Mouse (Mus musculus): Measurements from ENCODE around the gene Cacna1i.

Gene Cacna1i

DNA sequence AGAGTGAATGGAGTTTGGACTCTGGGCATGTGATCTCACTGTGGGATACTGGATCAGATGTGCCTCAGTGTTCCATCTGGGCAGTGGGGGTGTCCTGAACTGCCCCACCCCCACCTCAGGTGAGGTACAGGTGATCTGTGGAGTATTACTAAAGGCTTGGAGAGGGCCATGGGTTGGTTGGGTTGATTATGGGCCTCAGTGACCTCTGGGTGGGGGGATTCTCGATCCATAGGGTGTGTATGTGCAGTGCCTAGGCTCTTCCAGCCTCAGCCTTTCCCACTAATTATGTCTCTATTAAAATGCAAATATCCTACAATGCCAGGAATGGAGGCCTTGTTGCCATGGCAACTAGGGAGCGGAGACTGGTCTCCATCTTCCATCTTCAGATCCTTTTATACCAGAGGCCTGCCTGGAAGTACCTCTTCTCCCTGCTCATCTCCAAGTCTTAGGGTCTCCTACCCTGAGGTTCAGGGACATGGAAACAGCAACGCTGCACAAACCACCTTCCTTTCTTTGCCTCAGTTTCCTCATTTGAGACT is 15.1 kb upstream of the Cacna1i start:
- DNase-seq (ENCODE audit: low spot score in 2 of 2): no peak

DNA sequence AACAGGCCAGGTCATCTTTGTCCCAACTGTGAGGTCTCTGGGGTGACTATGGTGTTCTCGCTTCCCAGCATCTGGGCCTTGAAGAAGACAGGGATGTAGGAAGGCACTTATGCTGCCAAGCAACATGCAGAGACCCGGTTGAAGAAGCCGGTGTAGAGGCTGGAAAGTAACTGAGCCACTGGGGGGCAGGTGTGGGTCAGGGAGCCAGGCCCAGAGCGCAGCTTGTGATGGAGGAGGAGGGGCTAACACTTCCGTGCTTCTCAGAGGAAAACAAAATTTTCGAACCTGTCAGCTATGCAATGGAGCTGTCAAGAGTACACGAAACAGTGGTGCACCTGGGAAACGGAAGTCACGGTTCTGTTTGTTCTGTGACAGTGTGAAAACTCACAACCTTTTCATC is 9.9 kb upstream of the Cacna1i start:
- no peak for DNase-seq (ENCODE audit: low spot score in 2 of 2)

DNA sequence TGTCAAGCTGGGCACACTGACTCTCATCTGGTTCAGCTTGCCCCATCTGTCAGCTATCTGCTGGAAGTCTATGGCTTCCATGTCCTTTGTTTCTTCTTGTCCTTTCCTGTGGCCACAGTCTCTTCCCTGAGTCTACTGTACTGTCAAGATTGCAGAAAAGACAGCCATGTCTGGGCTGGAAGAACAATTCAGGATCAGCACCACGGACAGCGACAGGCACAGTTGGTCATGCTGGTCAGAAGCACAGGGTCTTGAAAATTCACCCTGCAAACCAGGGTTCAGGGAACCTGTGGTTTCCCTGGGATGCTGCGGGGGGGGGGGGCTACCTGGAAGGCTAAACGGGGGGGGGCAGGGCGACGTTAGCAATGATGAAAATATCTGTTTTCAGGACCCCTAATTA is 9.4 kb upstream of the Cacna1i start:
- DNase-seq (ENCODE audit: low spot score in 2 of 2): peak in 1 of 2 experiments; percentile 36

DNA sequence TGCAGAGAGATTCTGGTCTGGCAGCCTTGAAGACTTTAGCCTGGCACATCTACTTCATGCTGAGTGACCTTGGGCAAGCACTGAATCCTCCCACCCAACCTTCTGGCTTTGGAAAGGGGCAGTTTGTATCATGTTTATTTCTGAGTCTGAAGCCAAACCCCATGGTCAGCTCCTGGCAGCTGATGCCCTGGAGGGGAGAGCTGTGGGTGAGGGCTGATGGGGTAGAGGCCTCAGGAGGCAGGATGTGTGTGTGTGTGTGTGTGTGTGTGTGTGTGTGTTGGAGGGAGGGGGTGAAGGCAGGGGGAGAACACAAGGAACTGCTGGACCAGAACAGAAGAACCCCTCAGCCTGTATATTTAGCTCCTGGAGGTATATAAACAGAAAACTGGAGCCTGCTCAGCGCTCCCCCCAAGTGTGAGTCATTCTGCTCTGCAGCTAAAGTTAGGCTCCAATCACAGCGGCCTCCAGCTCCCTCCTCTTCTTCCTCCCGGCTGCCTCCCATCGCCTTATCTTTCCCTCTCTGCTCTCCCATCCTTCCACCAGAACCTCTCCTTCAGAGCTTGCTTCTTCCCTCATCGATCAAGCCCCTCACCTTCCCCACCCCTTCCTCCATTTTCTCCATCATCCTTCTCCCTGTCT is 8.8 kb upstream of the Cacna1i start:
- no peak for DNase-seq (ENCODE audit: low spot score in 2 of 2)

DNA sequence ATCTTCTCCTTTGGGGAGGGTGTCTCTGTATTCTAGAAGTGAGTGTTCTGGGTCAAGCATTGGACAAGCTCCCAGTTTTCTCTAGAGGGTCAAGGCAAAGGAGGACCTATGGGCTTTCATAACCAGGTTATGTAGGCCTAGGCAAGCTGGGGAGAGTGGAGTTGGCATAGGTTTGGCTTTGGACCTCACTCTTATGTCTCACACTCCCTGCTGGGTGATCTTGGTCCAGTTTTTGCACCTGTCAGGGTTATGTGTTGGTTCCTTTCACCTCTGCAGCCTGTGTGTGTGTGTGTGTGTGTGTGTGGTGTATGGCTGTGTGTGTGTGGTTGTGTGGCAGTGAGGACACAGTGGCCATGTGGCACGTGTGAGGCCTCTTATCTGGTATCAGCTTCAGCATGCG is 8.0 kb upstream of the Cacna1i start:
- DNase-seq (ENCODE audit: low spot score in 2 of 2): no peak

DNA sequence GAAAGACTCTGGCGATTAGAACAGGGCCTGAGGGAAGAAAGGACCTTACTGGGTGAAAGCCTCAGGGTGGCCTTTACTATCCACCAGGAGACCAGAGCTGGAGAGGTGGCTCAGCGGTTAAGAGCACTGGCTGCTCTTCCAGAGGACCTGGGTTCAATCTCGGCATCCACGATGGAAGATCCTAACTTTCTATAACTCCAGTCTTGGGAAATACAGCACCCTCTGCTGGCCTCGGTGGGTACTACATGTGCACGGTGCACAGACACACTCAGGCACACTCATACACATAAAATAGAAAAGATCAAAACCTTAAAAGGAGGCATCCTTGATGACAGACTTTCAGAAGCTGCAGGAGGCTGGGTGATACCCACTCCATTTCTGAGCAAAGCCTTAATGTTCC is 6.4 kb upstream of the Cacna1i start:
- DNase-seq (ENCODE audit: low spot score in 2 of 2): peak in 1 of 2 experiments; percentile 53

DNA sequence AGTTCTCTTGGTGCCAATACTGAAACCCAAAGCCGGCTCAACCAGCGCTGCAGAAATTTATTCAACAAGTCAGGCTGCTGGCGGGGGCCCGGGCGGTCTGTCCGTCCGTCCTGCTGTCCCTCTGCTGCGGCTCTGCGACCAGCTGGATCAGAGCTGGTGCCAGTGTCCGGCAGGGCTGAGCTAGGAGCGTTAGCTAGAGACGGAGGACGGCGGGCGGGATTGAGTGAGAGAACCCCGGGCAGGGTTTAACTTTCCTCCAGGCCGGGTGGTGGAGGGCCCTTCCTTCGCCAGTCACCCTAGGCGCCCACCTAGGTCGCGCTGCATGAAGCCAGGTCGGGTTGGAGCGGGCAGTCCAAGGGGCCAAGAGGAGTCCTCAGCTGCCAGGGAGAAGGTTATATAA is 998 bp downstream of the Cacna1i start:
- peak in 1 of 2 experiments; percentile 14 for DNase-seq (ENCODE audit: low spot score in 2 of 2)

DNA sequence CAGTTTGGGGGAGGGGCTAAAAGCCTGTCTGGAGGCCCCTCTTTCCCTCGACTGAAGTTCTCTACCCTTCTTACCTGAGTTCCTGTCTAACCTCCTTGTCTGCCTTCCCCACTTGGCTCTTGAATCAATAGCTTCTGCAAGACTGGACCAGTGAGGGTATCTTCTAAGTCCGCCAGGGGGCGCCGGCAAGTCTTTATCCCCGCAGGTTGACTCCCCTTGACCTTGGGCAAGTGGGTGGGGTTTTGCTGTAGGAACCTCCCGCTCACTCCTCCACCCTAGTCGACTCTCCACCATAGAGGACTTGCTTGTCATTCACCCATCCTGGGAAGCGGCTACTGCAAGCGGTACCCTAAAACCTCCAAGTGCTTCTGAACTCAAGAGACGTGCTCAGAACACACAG is 2.4 kb downstream of the Cacna1i start:
- DNase-seq (ENCODE audit: low spot score in 2 of 2): peak in 1 of 2 experiments; percentile 60

DNA sequence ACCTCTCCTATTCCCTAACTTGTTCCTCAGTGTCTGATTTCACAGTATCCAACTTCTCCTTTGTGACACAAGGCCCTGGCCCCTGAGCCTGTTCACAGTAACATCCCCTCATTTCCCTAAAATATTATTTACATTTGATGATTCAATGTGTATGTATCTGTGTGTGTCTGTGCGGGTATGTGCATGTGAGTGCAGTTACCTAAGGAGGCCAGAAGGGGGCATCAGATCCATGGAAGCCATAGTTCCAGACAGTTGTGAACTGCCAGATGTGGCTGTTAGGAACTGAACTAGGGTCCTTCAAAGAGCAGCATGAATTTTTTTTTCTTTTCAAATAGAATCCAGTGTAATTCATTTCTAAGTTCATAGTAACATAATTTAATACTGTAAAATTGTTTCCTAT is 10.1 kb downstream of the Cacna1i start:
- no peak for DNase-seq (ENCODE audit: low spot score in 2 of 2)

DNA sequence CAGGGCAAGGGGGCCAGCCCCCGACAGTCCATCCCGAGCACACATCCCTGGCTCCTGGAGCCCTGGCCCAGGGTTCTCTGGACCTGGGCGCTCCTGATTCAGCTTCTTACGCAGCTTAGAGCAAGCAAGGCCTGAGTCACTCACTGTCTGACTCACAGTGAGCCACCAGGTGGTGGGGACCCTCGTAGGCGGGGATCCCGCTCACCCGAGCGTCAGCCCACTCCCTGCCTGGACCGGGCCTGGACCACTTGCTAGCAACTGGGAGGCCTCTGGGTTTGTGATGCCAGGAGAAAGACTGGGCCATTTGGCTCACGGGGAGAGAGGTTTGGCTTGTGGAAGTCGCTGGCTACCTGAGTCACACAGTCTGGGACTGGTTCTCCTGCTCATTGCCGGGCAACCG is 16.7 kb downstream of the Cacna1i start:
- DNase-seq (ENCODE audit: low spot score in 2 of 2): no peak

DNA sequence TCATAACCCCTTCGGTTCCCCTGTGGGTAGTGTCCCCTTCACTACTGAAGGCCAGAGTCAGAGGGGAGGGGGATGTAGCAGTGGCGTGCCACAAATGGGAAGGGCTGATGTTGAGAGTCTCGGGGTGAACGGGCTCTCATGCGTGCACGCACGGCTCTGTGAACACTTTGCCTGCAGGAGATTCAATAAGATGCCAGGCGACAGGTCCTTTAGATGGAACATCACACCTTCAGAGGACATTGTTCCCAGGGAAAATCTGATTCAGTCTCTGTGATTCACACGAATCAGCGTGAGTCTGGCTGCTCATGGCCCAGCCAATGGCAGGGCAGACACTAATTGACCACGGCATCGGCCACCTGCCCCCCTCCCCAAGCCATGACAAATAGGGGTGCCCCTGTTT is 17.1 kb downstream of the Cacna1i start:
- DNase-seq (ENCODE audit: low spot score in 2 of 2): no peak

DNA sequence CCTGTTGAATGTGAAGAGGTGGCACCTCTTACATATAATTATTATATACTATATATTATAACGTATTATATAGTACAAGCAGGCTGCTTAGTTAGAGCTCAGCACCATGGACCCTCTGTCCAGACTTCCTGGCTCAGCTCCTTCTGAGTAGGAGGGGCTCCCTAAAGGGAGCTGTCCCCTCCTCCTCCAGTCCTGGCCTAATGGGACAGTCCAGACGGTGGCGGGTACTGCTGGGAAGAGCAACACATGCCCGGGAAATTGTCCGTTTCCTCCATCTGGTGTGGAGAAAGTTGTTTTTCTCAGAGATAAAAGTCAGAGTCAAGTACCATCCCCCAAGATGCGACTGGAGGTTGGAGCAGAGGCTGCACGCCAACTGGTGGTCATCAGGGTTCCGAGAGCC is 19.1 kb downstream of the Cacna1i start:
- no peak for DNase-seq (ENCODE audit: low spot score in 2 of 2)

DNA sequence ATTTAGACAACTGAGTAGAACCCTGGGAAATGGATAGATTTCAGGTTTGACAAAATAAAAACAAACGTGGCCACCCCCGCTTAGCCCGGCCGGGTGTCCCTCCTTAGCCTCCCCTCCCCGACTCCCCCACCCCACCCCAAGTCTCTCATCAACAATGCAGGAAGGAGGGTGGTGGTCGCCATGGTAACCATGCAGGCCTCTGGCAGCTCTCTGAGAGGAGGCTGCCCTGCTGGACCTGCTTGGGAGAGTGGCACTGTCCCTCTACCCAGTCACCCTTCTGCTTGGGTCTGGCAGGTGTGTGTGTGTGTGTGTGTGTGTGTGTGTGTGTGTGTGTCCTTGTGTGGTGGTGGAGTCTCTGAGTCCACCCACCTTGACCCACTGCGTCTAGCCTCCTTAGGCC is 27.7 kb downstream of the Cacna1i start:
- DNase-seq (ENCODE audit: low spot score in 2 of 2): peak in 1 of 2 experiments; percentile 52

DNA sequence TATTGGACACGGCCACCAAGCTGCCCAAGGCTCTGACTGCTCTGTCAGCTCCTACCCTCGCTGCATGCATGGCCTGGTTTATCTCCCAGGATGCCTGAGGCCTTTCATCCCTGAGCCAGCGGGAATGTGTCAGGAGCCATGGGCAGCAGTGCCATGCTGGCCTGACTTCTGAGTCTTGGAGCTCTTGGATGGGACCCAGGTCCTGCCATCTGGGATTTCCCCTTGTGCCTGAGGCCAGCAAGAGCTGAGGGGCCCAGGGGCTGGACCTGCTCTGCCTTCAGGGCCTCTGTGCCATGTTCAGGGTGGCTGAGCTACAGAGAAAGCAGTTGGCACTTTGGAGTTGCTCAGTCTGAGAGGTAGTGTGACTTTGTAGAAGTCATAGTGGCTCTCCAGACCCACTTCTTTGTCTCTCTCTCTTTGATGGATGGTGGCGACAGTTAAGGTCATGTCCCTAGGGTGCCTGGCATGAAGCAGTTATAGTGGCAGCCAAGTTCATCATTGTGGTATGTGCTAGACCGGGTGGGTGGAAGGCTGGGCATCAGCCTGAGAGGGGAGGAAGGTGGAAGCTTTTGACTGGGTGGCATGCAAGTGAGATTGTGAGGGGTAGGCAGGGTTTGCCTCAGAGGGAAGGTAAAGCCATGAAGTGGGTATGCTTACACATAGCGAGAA is 30.1 kb downstream of the Cacna1i start:
- DNase-seq (ENCODE audit: low spot score in 2 of 2): peak; percentile 28 to 61

DNA sequence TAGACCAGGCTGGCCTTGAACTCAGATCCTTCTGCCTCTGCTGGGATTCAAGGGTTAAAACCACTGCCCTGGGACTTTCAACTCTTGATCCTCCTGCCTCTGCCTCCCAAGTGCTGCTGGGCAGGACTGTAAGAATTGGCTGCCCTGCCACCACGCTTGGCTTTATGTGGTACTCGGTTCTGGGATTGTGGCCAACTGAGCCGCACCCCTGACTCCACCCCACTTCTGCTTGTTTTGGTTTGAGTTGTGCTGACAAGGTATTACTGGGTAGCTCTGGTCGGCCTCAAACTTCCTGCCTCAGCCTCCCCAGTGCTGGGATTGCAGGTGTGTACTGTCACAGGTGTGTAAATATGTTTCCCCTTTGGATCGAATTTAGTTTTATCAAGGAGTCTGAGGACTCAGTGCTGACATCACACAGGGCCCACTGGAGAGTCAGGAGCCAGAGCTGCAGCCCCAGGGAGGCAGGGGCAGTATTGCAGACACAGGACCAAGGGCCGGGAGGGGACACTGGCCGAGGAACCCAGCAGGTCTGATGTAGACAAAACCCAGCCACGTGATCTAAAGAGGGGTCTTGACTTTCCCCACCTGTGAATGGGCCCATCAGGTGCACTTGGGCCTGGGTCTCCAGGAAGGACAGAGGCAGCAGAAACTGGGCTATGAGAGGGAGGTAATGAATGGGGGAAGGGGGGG is 30.9 kb downstream of the Cacna1i start:
- no peak for DNase-seq (ENCODE audit: low spot score in 2 of 2)

DNA sequence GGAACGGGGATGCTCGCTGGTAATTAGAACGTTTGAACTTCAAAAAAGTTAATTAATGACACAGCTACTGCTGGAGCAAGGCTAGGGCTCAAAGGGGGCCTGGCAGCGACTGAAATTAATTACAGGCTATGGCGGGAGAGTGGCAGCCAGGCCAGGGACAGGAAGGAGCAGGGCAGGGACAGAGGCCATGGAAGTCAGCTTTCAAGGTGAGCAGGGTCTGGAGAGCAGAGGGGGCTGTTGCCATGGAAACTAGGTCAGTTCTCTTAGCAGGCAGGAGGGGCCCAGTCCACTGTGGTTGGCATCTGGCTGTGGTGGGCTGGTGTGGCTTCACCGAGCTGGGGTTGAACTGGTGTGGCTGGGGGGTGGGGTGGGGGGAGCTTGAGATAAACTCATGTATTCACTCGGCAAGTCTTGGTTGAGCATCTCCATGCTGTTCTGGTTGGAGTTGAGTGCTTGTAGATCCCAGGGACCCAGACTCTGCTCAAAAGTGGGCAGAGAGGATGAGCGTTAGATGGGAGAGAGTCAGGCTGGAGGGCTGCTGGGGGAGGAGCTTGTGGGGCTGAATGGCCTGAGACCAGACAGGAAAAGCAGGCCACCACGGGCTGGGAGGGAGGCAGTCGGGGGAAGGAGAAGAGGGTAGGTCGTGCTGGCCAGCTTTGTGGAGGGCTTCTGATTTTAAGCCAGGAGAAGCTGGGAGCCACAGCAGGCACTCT is 31.7 kb downstream of the Cacna1i start:
- no peak for DNase-seq (ENCODE audit: low spot score in 2 of 2)

DNA sequence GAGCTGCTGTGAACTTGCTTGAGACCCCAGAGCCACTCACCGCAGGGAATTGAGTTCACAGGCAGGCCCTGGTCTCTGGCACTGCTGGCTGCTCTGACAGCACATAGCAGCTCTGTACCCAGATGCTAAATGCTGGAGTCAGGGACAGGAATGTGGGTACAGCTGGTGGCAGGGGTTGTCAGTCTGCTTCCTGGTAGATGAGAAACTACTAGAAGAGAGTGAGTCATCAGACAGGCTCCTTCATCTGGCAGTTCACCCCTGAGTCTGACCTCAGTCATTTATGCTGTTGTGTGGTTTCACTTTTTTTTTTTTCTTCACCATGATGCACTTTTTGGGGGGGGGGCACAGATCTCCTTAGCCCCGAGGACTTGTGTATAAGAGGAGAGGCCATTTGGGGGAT is 32.3 kb downstream of the Cacna1i start:
- no peak for DNase-seq (ENCODE audit: low spot score in 2 of 2)

DNA sequence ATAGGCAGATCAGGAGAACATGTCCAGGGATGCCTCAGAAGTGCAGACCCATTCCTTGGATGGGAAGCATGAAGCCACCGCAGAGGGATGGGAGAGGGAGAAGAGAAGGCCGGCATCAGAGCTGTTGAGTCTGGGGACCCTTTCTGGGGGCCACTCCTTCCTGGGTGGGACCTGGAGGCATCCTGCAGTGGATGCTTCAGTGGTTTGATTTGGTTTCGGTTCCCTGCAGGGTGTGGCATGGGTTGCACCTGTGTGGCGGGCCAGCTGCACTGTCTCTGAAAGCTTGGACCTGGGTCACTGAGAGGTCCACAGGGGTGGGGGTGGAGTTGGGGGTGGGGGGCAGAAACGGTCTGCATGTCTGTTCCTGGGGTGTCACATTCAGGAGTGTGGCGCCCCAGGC is 32.9 kb downstream of the Cacna1i start:
- DNase-seq (ENCODE audit: low spot score in 2 of 2): no peak

DNA sequence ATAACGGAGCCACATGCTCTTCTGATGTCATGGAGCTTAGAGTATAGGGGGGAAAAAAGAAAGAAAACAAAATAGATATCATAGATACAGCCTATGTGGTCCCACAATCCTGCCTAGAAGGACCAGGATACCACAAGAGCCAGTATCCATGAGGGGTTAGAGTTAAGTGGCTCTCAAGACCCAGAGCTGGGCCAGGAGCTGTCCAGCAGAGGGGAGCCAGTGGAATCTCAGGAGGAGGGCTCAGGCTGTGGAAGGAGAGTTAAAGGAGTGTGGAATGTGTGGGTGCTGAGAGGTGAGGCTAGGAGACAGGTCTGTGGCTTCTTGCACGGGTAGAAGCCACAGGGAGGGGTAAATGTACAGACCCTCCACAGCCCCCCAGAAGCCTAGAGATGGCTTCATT is 38.2 kb downstream of the Cacna1i start:
- no peak for DNase-seq (ENCODE audit: low spot score in 2 of 2)

DNA sequence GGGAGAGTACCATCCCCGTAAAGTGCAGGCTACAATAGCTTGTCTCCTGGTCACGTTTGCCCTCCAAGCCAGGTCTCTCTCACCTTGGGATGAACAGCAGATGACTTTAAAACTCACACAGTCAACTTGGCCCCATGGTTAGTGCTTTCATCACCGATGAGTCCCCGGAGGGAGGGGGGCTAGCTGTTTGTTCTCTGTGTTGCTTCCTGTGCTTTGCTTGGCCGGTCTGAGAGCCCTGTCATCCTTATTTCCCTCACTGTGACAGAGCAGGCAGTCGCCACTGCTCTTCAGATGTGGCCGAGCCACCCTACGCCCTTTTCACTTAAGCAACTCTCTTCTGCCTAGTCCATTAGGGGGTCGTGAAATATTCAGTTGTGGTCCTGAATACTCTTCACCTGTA is 38.7 kb downstream of the Cacna1i start:
- no peak for DNase-seq (ENCODE audit: low spot score in 2 of 2)

DNA sequence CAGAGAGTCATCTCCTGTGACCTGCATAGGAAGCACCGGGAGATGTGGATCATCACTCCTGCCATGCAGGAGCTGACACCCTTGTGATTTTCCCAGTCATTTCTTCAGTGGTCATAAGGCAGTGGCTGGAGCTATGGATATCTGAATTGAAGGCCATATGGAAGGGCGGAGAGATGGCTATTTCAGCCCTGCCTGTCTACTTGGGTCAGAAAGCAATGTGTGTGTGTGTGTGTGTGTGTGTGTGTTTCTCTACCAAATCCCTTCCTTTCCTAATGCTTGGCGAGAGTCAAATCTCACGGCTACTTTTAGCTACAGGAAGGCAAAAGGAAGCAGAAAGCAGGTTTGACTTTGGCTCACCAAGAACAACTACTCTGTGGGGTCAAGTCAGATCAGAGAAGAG is 39.9 kb downstream of the Cacna1i start:
- no peak for DNase-seq (ENCODE audit: low spot score in 2 of 2)
